Mouse (Mus musculus) C2C12 (cell line): Measurements from ENCODE around the gene Otub2. TPM values are rescaled to one million over a fixed set of nuclear protein-coding genes. Genes with fewer than 3 reads are reported as not detected.
A peak's percentile ranks its signal among the peaks of the same experiment; 100 is the strongest.

Experiments used
- H3K27me3 ChIP-seq: one replicate; pipeline ENCODE4 v1.6.1; 2011; ENCODE audit not compliant: control insufficient read depth, insufficient read depth, insufficient read length
- H3K36me3 ChIP-seq: one replicate; pipeline ENCODE4 v1.6.1; 2011; ENCODE audit not compliant: control insufficient read depth, insufficient read depth
- H3K4me3 ChIP-seq: one replicate; pipeline ENCODE4 v1.5.1; 2011; ENCODE audit warnings: mild to moderate bottlenecking, control low read depth; ENCODE audit not compliant: poor library complexity, insufficient read depth, severe bottlenecking
- H3K79me2 ChIP-seq: one replicate; pipeline ENCODE4 v1.6.1; 2011; ENCODE audit not compliant: control insufficient read depth, insufficient read depth
- H3K79me3 ChIP-seq: one replicate; pipeline ENCODE4 v1.6.1; 2011; ENCODE audit warnings: low read depth, control low read depth
- H3ac ChIP-seq: one replicate; pipeline ENCODE3; 2011; ENCODE audit warnings: low read depth; ENCODE audit not compliant: control insufficient read depth, insufficient read length
- CEBPB ChIP-seq: IDR thresholded peaks from one replicate; pipeline ENCODE4 v1.6.1; 2011; ENCODE audit warnings: low read depth, mild to moderate bottlenecking, control low read depth, moderate library complexity
- CTCF ChIP-seq: IDR thresholded peaks from one replicate; pipeline ENCODE4 v1.5.1; 2011; ENCODE audit not compliant: control insufficient read depth, insufficient read depth, insufficient read length
- FOSL1 ChIP-seq: IDR thresholded peaks from one replicate; pipeline ENCODE4 v1.8.0; 2011; ENCODE audit warnings: mild to moderate bottlenecking, low read length; ENCODE audit not compliant: poor library complexity, insufficient read depth, severe bottlenecking
- MAX ChIP-seq: IDR thresholded peaks from one replicate; pipeline ENCODE4 v1.6.1; 2011; ENCODE audit warnings: mild to moderate bottlenecking, control low read depth
- MYOD1 ChIP-seq: IDR thresholded peaks from one replicate; pipeline ENCODE4 v1.6.1; 2011; ENCODE audit warnings: low read depth; ENCODE audit not compliant: control insufficient read depth, insufficient read length
- MYOG ChIP-seq: IDR thresholded peaks from one replicate; pipeline ENCODE4 v1.6.1; 2011; ENCODE audit not compliant: control insufficient read depth, insufficient read length; ENCODE audit errors: extremely low read depth
- USF1 ChIP-seq: IDR thresholded peaks from one replicate; pipeline ENCODE4 v1.6.1; 2011; ENCODE audit warnings: low read depth, mild to moderate bottlenecking, control low read depth, moderate library complexity
- polyA plus RNA-seq: library from polyadenylated mRNA; unstranded; fragments of >200 nt; fragmentation: generic; extraction: Trizol; gene quantifications from one replicate; pipeline ENCODE4 v1.2.1, GENCODE M21; 2012; ENCODE audit warnings: missing spikeins

Otub2 gene
- polyA plus RNA-seq, 1 experiment = 4.5 TPM

DNA sequence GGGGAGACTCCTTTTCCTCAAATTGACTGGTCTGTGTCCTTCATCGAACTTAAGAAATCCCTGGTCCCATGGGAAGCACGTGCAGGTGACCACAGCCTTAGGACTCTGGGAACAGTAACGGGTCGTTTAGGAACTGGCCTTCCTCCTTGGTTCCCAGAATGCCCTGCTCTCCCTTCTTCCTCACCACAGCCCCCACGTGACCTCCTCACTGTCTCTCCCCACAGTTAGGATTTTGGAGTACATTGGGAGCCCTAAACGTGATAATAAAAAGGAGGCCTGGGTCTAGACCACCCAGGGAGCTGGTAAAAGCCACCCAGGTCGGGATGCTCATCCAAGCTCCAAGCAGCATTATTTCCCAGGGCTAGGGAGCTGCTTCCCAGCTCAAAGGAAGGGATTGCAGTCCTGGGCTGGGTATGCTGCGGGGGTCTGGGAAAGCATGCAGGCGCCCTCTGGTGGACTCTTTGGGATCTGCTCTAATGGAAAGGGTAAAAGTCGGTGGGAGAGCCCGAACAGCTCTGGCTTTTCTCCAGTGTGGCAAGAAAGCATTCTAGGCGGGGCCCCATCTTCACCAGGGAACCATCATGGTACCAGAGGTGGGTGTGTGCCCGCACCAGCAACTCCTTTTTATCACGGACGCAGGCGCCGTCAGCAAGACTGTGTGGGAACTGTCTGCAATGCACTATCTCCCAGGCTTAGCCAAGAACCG lies 20.7 kb upstream of the Otub2 start:
- H3ac ChIP-seq = no peak overlapping the region
- H3K79me3 ChIP-seq = no peaks in the 10 kb centered on the region
- no peaks in the 10 kb centered on the region for H3K36me3 ChIP-seq
- no peaks in the 10 kb centered on the region for H3K79me2 ChIP-seq
- H3K27me3 ChIP-seq = peaks cover 5% of the 10 kb centered on the region
- H3K4me3 ChIP-seq = no peak overlapping the region
- TF ChIP-seq USF1 = peak; percentile 43
- TF ChIP-seq CTCF = peak; percentile 34
- no peak for TF ChIP-seq CEBPB
- no peak for TF ChIP-seq MYOD1
- TF ChIP-seq FOSL1 = no peak
- TF ChIP-seq MAX = no peak
- no peak for TF ChIP-seq MYOG

DNA sequence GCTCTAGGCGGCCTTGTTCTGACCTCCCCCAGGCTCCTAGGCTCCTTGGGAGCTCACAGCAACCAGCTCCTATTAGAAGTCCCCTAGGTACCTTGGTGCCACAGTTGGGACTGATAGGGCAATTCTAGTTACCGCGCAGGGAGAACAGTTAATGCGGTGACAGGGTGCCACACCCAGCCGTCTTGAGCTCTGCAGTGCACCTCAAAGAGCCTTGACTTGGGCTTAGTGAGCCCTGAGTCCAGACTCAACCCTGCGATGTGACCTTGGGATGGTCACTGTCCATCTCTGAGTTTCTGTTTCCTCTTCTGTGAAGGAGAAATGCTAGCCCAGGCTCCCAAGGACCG lies 20.2 kb upstream of the Otub2 start:
- Histone ChIP-seq H3K36me3 (no peaks in the 10 kb centered on the region), H3K79me3 (no peaks in the 10 kb centered on the region), H3K79me2 (no peaks in the 10 kb centered on the region), H3K27me3 (peaks cover 5% of the 10 kb centered on the region), H3ac (no peak overlapping the region), H3K4me3 (no peak overlapping the region)
- TF ChIP-seq USF1 (no peak), MYOG (no peak), CEBPB (no peak), MAX (no peak), MYOD1 (no peak), FOSL1 (no peak), CTCF (no peak)

DNA sequence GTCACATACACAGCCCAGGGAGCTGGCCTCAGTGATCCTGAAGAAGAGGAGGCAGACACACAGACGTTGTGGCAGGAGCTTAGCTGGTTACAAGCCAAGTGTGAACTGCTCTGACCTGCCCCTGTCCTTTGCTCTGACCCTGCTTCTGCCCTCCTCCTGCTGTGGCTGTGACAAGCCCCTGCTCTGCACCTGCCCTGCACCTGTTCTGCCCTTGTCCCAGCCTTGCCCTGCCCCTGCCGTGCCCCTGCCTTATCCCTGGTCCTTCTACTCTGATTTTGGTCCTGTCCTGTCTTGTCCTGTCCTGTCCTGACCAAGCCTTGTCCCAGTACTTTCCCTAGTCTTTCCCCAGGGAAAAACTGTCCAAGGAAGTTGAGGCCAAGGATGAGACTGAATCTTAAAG lies 19.7 kb upstream of the Otub2 start:
- Histone ChIP-seq H3K36me3 (no peaks in the 10 kb centered on the region), H3K27me3 (peaks cover 5% of the 10 kb centered on the region), H3K79me2 (no peaks in the 10 kb centered on the region), H3ac (no peak overlapping the region), H3K4me3 (no peak overlapping the region), H3K79me3 (no peaks in the 10 kb centered on the region)
- no peak for TF ChIP-seq MYOD1
- TF ChIP-seq USF1 = no peak
- no peak for TF ChIP-seq CTCF
- TF ChIP-seq FOSL1 = no peak
- TF ChIP-seq MAX = no peak
- no peak for TF ChIP-seq CEBPB
- TF ChIP-seq MYOG = no peak

DNA sequence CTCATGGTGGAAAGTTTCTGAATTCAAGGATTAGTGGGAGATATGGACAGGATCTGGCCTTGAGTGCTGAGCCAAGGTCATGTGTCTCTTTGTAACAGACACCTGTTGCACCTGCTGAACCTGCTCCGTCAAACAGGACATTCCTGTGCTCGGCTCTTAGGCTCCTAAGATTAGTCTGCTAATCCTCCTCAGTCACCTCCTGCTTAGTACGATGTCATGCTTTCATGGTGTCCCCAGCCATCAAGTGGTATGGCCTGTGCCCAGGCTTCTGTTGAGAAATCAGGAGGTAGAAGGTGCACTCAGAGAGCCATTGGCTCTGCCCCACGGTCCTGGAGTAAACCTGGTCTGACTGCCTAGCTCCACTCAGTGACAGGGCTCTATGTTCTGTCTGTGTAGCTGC lies 17.6 kb upstream of the Otub2 start:
- Histone ChIP-seq H3K79me3 (no peaks in the 10 kb centered on the region), H3K36me3 (no peaks in the 10 kb centered on the region), H3K79me2 (no peaks in the 10 kb centered on the region), H3K4me3 (no peak overlapping the region), H3ac (no peak overlapping the region), H3K27me3 (peaks cover 5% of the 10 kb centered on the region)
- TF ChIP-seq CEBPB = no peak
- no peak for TF ChIP-seq MYOD1
- no peak for TF ChIP-seq MAX
- TF ChIP-seq FOSL1 = no peak
- no peak for TF ChIP-seq CTCF
- TF ChIP-seq MYOG = no peak
- no peak for TF ChIP-seq USF1

DNA sequence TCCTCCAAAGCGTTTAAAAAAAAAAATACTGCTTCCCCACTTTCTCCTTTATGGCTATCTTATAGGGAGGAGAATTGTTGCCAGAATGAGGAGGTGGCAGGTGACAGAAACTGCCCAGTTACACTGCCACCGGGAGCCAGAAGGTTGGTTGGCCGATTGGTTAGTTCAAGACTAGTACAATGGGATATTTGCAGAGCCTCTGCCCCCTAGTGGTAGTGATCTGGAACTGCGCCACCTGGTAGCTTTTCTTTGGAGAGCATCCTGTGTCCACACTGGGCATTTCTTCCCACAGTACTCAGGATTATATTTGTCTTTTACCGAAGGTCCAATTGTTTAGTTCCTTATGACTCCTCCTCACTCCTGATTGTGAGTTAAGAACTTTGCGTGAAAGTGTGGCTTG lies 16.8 kb upstream of the Otub2 start:
- H3K27me3 ChIP-seq = no peaks in the 10 kb centered on the region
- no peak overlapping the region for H3K4me3 ChIP-seq
- no peaks in the 10 kb centered on the region for H3K79me2 ChIP-seq
- H3K36me3 ChIP-seq = no peaks in the 10 kb centered on the region
- H3ac ChIP-seq = no peak overlapping the region
- TF ChIP-seq FOSL1 = no peak
- no peak for TF ChIP-seq MYOD1
- TF ChIP-seq CTCF = peak; percentile 68
- H3K79me3 ChIP-seq = no peaks in the 10 kb centered on the region

DNA sequence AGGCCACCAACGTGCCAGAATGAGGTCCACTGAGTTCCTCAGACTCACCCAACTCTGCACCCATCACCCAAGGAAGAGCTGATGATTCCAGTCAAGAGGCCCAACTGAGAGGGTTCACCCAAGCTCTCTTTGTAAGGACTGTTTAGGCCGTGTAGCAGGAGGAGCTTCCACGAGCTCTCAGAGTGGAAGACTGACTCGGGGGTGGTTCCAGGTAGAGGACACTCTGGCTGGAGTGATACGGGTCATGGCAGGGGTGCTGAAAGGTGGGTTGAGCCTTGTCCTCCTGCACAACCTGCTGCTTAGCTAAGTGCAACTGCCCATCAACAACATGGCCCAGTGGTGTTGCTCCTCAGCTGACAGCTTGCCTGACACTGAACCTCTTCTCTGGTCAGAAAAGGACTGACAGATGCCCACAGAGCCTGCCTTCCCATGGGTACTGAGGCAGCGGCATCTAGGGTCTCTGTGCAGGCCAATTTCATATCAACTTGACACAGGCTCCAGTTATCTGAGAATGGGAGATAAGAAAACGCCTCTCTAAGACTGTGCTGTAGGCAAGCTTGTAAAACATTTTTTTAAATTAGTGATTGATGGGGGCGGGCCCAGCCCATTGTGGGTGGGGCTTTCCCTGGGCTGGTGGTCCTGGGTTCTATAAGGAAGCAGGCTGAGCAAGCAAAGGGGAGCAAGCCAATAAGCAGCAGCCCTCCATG lies 14.8 kb upstream of the Otub2 start:
- no peaks in the 10 kb centered on the region for H3K27me3 ChIP-seq
- TF ChIP-seq MYOD1 (no peak), CEBPB (no peak), FOSL1 (no peak), MAX (no peak), CTCF (no peak), MYOG (no peak), USF1 (no peak)
- no peaks in the 10 kb centered on the region for H3K79me3 ChIP-seq
- H3K79me2 ChIP-seq = no peaks in the 10 kb centered on the region
- no peaks in the 10 kb centered on the region for H3K36me3 ChIP-seq
- H3ac ChIP-seq = no peak overlapping the region
- H3K4me3 ChIP-seq = no peak overlapping the region

DNA sequence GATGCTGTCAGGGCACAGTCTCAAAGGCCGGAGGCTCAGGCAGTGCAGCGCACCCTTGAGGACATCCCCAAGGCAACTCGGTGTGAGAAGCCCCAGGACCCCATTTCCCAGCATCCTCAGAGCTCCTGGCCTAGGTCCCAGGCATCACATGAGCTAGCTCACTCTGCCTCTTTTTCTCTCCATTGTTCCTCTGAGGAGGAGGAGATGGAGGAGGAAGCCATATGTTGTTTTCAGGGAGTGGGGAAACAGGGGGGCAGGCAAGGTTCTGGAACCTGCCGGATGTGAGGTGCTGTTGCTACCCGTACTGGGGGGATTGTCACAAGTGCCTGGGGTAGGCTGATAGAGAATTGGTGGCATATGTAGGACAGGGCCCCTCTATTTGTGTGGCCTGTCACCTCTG lies 12.4 kb upstream of the Otub2 start:
- Histone ChIP-seq H3K27me3 (no peaks in the 10 kb centered on the region), H3K36me3 (no peaks in the 10 kb centered on the region), H3K79me3 (no peaks in the 10 kb centered on the region), H3K4me3 (no peak overlapping the region), H3K79me2 (no peaks in the 10 kb centered on the region), H3ac (no peak overlapping the region)
- TF ChIP-seq CTCF (no peak), MAX (no peak), CEBPB (no peak), MYOD1 (no peak), MYOG (no peak), USF1 (no peak), FOSL1 (no peak)
